Mouse (Mus musculus): ENCODE results near the gene Prep.

- TF ChIP-seq CTCF (conservative IDR thresholded peaks at IDR 0.05; ENCODE audit: insufficient read depth, insufficient read length, low read depth, low read length) (no peak), POLR2A (IDR thresholded peaks at IDR 0.05; ENCODE audit: low read depth, low read length) (no peak)
These were observed 72.9 kb downstream of the Prep start for GRCm38 (mm10) chr10:45139910-45140309.
